Mouse (Mus musculus): ENCODE measurements around the gene Prdm2.
A peak's percentile ranks its signal among the peaks of the same experiment; 100 is the strongest.

Gene Prdm2

GRCm38 (mm10) chr4:143154571-143154970 lies 58.2 kb downstream of the Prdm2 start:
- DNase-seq (ENCODE audit: low spot score in 2 of 2) = no peak

DNA sequence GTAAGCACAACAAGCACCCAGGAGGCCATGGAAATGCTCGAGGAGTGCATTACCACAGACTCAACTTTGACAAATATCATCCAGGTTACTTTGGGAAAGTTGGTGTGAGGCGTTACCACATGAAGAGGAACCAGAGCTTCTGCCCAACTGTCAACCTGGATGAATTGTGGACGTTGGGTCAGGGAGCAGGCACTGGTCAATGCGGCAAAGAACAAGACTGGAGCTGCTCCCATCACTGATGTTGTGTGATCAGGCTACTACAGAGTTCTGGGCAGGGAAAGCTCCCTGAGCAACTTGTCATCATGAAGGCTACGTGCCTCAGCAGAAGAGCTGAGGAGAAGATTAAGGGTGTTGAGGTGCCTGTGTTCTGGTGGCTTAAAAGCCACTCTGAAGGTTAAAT lies 60.2 kb downstream of the Prdm2 start:
- no peak for DNase-seq (ENCODE audit: low spot score in 2 of 2)

DNA sequence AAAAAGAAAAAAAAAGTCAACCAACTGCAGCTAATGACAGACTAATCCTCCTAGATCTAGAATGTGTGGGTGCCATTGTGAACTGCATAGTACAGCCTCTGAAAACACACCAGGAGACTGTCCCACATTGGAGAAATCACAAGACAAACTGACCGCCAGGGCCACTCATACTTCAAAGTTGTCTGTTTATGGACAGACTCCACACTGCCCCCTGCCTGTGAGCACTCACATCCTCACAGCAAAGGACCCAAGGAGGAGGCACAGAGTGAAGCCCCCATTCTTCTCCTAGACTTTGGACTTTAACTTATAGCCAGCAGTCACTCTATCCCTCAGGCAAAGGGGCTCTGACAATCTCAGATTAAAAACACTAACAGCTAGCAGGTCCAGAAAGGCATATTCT lies 61.5 kb downstream of the Prdm2 start:
- no peak for DNase-seq (ENCODE audit: low spot score in 2 of 2)

- DNase-seq (ENCODE audit: low spot score in 2 of 2) = no peak
Observed at GRCm38 (mm10) chr4:143147666-143148065, 65.1 kb downstream of the Prdm2 start.

DNA sequence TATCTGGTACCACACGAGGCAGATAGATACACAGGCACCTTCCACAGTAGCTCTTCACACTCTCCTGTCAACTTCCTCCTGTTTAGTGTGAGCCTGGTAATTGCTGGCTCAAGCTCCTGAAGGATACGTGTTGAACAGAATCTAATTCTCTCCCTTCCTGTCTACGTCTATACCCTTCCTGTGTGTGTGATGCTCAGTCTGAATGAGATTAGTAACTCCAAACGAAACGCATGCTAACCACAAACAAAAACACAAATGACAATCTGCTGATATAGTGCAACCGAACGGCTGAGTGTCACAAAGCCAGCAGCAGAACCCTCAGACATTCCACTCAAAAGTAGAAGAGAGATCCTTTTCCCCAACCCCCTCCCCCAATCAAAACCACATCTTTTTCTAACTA lies 69.2 kb downstream of the Prdm2 start:
- DNase-seq (ENCODE audit: low spot score in 2 of 2) = no peak

DNA sequence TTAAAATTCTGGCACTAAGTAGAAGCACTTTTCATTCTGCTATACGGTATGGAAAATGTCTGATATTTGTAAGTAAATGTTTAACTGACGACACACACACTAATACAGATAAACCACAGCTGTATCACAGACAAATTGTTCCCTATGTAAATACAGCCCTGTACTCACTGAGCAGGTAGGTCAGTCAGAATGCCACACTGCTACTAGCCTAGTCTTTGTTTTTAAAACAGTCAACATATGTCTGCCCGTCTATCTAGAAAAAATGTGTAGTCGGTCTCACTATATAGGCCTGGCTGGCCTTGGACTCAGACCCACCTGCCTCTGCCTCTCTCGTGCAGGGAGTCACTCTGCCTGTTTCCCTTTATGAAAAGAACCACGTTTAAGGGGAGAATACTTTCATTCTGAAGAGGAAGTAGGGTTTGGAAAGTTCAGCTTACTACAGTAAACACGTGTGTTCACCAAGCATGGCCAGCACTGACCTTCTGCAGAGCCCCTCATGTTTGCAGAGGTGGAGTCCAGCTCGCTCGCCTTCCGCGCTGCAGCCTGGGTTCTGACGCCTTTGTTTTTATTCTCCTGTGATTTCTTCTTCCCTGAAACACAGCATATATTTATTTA lies 71.0 kb downstream of the Prdm2 start:
- no peak for DNase-seq (ENCODE audit: low spot score in 2 of 2)

DNA sequence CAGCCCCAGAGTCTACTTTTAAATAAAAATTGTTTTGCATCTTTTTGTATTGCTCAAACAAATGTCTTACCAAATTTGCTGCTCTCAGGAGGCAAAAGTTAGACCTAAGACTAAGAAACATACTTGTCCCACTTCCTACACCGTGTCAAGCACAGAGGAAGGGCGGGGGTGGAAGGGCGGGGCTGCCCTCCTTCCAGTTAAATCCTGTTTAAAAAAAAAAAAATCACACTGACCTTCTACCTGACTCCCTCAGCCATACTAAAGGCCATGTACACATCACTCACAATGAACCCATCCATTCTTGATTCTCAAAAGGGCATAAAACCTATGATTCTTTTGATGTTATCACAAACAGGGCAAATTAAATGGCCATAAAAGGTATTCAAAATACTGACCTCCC lies 71.9 kb downstream of the Prdm2 start:
- no peak for DNase-seq (ENCODE audit: low spot score in 2 of 2)

DNA sequence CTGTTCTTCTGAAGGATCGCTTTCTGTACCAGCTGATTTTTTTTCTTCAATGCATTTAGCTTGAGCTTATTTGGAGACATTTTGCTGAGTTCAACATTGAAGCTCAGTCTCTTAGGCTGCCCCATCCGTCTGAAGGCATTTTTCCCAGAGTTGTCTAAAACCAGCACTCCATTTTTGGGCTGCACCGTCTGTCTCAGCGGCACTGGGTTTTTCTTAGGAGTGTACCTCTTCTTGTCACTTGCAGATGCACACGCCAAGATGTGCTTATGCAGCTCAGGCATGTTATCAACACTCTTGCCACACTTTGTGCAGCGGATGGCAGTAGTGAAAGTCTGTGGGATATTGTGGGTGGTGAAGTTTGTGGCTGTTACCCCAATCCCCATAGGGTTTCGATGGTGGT lies 80.4 kb downstream of the Prdm2 start:
- DNase-seq (ENCODE audit: low spot score in 2 of 2) = no peak

- no peak for DNase-seq (ENCODE audit: low spot score in 2 of 2)
Observed at GRCm38 (mm10) chr4:143130441-143130840, 82.4 kb downstream of the Prdm2 start.

- DNase-seq (ENCODE audit: low spot score in 2 of 2) = no peak
Observed at GRCm38 (mm10) chr4:143129261-143129760, 83.5 kb downstream of the Prdm2 start.

GRCm38 (mm10) chr4:143127171-143127570 lies 85.6 kb downstream of the Prdm2 start:
- DNase-seq (ENCODE audit: low spot score in 2 of 2) = no peak

GRCm38 (mm10) chr4:143126476-143126875 lies 86.3 kb downstream of the Prdm2 start:
- no peak for DNase-seq (ENCODE audit: low spot score in 2 of 2)

GRCm38 (mm10) chr4:143125290-143125689 lies 87.5 kb downstream of the Prdm2 start:
- DNase-seq (ENCODE audit: low spot score in 2 of 2) = no peak

GRCm38 (mm10) chr4:143123043-143123442 lies 89.8 kb downstream of the Prdm2 start:
- DNase-seq (ENCODE audit: low spot score in 2 of 2) = no peak

- DNase-seq (ENCODE audit: low spot score in 2 of 2) = no peak
Observed at GRCm38 (mm10) chr4:143121174-143121573, 91.6 kb downstream of the Prdm2 start.

DNA sequence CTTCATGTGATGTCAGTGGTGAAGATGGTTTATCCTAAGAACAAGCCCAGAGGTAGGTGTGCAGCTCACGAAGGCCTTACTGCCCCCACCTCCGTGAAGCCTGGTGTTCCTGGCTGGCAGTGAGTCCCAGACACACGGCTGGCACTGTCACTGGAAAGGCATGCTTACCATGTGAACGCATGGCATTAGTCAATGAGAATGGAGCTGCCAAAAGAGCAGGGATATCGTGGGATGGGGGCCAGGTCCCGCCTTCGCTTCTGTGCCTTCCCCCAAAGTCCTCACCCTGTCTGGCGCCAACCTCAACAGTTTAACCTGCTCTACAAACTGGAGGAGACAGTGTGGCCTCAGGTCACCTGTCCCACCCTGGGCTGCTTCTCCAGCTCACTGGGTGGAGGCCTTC lies 92.8 kb downstream of the Prdm2 start:
- no peak for DNase-seq (ENCODE audit: low spot score in 2 of 2)

- peak in 1 of 2 experiments; percentile 33 for DNase-seq (ENCODE audit: low spot score in 2 of 2)
Observed at GRCm38 (mm10) chr4:143118843-143119242, 94.0 kb downstream of the Prdm2 start.

DNA sequence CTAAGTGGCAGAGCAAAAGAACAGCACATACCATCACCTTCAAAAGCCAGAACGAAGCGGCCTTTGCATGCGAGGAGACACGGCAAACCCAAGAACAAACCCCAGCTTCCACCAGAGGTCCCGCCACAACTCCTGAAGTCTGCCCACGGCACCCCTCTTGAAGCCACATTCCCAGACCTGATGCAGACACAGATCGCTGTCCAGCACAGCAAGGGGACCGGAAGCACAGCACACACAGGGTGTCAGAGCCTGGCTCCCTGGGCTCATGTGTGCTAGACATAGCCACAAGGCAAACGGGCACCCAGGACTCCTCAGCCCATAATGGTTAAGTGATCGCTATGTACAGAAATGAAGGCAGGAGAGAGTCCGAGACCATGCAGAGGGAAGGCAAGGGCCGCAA lies 96.9 kb downstream of the Prdm2 start:
- DNase-seq (ENCODE audit: low spot score in 2 of 2) = no peak

- DNase-seq (ENCODE audit: low spot score in 2 of 2) = no peak
Observed at GRCm38 (mm10) chr4:143114232-143114979, 98.4 kb downstream of the Prdm2 start.

GRCm38 (mm10) chr4:143112985-143113384 lies 99.8 kb downstream of the Prdm2 start:
- peak in 1 of 2 experiments; percentile 20 for DNase-seq (ENCODE audit: low spot score in 2 of 2)

GRCm38 (mm10) chr4:143112439-143112838 lies 100.4 kb downstream of the Prdm2 start:
- no peak for DNase-seq (ENCODE audit: low spot score in 2 of 2)

DNA sequence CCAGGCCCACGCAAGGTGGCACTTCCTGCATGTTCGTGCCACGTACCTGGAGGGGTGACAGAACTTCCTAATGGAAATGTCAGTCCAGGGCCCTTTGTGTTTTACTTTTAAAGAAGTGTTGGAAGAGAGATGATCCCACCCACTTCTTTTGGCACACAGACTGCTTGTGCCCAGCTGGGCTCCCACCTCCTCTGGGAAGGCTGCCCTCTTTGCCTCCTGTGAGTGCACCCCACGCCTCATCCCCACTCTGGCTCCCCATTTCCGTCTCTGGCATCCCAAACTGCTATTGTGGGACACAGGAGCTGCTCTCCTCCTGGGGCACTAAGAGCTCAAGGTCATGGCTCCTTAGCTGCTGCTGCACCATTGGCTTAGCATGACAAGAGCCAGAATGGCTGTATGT lies 100.9 kb downstream of the Prdm2 start:
- DNase-seq (ENCODE audit: low spot score in 2 of 2) = no peak

- DNase-seq (ENCODE audit: low spot score in 2 of 2) = no peak
Observed at GRCm38 (mm10) chr4:143108552-143108951, 104.2 kb downstream of the Prdm2 start.
